Mouse (Mus musculus) splenic B cell, adult 2 months (primary cell): ENCODE data around the gene Gm17387.

Experiments used
- DNase-seq: peaks from one replicate; pipeline ENCODE4 v3.0.0-alpha.2; 2011; ENCODE audit warnings: low read depth, low spot score
- H3K27me3 ChIP-seq: 2 replicates; pipeline ENCODE4 v1.6.1; 2012; ENCODE audit warnings: mild to moderate bottlenecking, low read length, moderate library complexity, mixed read lengths; ENCODE audit not compliant: control insufficient read depth, poor library complexity, insufficient read depth, severe bottlenecking
- H3K36me3 ChIP-seq: 2 replicates; pipeline ENCODE4 v1.6.1; 2012; ENCODE audit warnings: mild to moderate bottlenecking, low read length, moderate library complexity, mixed read lengths; ENCODE audit not compliant: control insufficient read depth, poor library complexity, insufficient read depth, severe bottlenecking

The Gm17387 gene

DNA sequence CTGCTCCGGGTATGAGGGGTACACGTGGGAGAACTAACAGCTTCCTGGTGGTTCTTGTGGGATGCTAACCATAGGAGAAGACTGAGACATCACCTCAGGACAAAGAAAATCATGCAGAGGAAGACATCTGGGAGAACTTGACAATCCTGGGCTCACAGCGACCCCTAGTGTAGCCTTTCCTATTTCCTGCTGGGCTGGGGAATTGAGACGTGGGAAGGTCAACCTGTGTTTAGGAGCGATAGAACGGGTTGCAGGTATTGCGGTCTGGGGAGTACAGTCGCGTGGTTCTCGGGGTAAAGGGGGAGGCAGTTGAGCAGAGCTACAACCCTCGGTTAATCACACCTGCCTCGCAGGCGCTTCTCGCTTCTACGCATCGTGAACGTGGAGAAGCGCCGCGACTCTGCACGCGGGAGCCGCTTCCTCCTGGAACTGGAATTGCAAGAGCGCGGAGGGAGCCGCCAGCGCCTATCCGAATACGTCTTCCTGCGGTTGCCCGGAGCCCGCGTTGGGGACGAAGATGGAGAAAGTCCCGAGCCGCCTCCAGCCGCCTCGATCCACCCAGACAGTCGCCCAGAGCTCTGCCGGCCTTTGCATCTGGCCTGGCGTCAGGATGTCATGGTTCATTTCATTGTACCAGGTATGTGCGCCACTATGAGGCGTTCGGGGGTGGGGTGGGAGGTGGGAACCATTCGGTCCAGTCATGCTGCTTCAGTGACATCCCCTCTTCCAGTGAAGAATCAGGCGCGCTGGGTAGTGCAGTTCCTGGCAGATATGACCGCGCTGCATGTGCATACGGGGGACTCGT is 41.3 kb downstream of the Gm17387 start:
- H3K36me3 ChIP-seq = no peaks in the 10 kb centered on the region
- DNase-seq = peak; percentile 67
- H3K27me3 ChIP-seq = no peaks in the 10 kb centered on the region

DNA sequence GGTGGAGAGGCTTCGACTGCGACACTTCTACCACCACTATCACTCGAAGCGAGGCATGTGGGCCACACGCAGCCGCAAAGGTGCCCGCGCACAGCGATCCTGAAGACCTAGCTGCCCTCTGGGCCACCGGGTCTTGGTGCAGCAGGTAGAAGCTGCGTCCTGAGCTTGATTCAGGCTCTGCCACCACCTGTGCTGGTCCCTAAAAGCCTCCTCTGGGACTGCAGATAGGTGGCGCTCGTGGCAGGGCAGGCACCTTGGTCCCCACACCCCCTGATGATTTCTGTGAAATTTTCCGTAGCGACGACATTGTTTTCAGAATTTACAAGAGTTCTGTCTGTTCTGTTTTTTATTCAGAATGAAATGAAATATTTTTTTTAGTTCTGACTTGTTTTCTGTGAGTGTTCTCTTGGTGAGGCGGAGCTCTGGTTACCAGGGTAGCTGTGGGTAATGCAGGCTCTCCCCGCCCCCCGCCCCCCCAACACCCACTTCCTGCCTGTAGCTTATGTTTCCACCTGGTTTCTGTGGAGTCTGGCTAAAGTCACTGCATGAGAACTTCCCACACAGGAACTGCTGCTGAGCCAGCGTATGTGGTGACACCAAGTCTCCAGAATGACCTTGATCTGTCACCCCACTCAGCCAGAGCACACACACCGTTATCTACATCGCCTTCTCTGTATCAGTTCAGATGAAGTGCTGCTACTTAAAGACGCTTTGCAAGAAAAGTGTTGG is 43.2 kb downstream of the Gm17387 start:
- no peaks in the 10 kb centered on the region for H3K36me3 ChIP-seq
- H3K27me3 ChIP-seq = no peaks in the 10 kb centered on the region
- DNase-seq = peak; percentile 84

DNA sequence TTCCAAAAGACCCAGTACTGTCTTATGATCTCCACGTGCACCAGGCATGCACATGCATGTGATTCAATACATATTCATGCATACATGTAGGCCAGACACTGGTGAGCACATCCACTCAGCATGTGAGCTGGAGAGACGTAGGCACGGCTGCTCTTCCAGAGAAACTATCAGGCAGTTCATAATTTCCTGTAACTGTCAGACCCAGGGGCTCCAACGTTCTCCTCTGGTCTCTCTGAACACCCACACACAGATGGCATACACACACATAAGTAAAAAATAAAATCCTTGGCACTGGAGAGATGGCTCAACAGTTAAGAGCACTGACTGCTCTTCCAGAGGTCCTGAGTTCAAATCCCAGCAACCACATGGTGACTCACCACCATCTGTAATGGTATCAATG is 44.9 kb downstream of the Gm17387 start:
- Histone ChIP-seq H3K36me3 (no peaks in the 10 kb centered on the region), H3K27me3 (no peaks in the 10 kb centered on the region)
- DNase-seq = no peak

DNA sequence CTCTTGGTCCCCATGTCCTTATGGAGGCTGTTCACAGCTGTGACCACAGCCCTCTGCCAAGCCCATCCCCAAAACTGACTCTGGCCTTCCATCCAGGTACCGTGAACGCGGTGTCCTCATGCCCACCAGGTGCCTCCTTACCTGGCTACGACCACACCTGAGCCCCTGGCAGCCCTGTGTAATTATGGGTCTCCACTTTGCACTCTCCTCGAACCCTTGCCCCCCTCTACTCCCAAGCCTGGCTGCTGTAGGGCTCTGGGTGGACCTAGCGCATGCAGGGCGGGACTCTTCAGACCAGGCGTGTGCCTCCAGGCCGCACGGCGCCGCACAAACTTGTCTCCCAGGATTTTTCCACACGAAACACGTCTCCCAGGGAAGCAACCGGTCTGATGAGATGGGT is 48.9 kb downstream of the Gm17387 start, which contains the start of gene Pkp3:
Pkp3 (plus strand) TSS at position 378 of the 400 bp plus-strand sequence.
- Histone ChIP-seq H3K36me3 (no peaks in the 10 kb centered on the region), H3K27me3 (no peaks in the 10 kb centered on the region)
- DNase-seq = no peak

DNA sequence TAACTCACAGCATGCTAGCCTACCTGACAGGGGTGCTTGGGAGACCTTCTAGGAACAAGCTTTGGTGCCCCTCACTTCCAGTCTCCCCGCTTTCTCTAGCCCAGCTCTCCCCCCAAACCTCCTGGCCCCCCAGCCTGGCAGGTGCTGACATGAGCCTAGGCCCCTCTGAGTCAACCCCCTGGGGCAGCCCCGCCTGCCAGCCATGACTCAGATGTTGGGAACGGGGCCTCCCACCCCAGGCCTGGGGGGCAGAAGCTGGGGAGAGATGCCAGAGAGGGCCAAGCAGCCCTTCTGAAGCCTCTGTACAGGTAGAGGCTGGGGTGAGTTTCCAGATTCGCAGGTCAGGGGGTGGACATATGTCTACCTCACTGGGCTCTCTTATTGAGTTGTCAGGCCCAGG is 49.9 kb downstream of the Gm17387 start:
- Histone ChIP-seq H3K36me3 (no peaks in the 10 kb centered on the region), H3K27me3 (no peaks in the 10 kb centered on the region)
- no peak for DNase-seq
